Mouse (Mus musculus): ENCODE measurements around the gene Id2. TPM values are rescaled to one million over a fixed set of nuclear protein-coding genes. Genes with fewer than 3 reads are reported as not detected.

Id2 gene
- polyA plus RNA-seq (2012; rRNA removed), result 188 and 189 TPM in 2 replicates

GRCm38 (mm10) chr12:25097052-25097209 lies at the start of gene Id2:
Gene Id2 (minus strand): TSS chr12:25097140.
- DNase-seq (ENCODE audit: extremely low spot score in 1 of 2, low spot score in 1 of 2), result no peak

- DNase-seq (ENCODE audit: extremely low spot score in 1 of 2, low spot score in 1 of 2), result no peak
These were observed 48.4 kb upstream of the Id2 start for GRCm38 (mm10) chr12:25145344-25145698.

GRCm38 (mm10) chr12:25144591-25145343 lies 47.8 kb upstream of the Id2 start:
- no peak for DNase-seq (ENCODE audit: extremely low spot score in 1 of 2, low spot score in 1 of 2)

- DNase-seq (ENCODE audit: extremely low spot score in 1 of 2, low spot score in 1 of 2), result no peak
These were observed 46.6 kb upstream of the Id2 start for GRCm38 (mm10) chr12:25143492-25143891.

GRCm38 (mm10) chr12:25142251-25142650 lies 45.3 kb upstream of the Id2 start:
- no peak for DNase-seq (ENCODE audit: extremely low spot score in 1 of 2, low spot score in 1 of 2)

GRCm38 (mm10) chr12:25141311-25141710 lies 44.4 kb upstream of the Id2 start:
- DNase-seq (ENCODE audit: extremely low spot score in 1 of 2, low spot score in 1 of 2), result no peak

- no peak for DNase-seq (ENCODE audit: extremely low spot score in 1 of 2, low spot score in 1 of 2)
These were observed 43.2 kb upstream of the Id2 start for GRCm38 (mm10) chr12:25140115-25140514.

- DNase-seq (ENCODE audit: extremely low spot score in 1 of 2, low spot score in 1 of 2), result no peak
These were observed 41.7 kb upstream of the Id2 start for GRCm38 (mm10) chr12:25138616-25139015.

- DNase-seq (ENCODE audit: extremely low spot score in 1 of 2, low spot score in 1 of 2), result no peak
These were observed 35.1 kb upstream of the Id2 start for GRCm38 (mm10) chr12:25132046-25132445.

GRCm38 (mm10) chr12:25127629-25128028 lies 30.7 kb upstream of the Id2 start:
- DNase-seq (ENCODE audit: extremely low spot score in 1 of 2, low spot score in 1 of 2), result no peak

GRCm38 (mm10) chr12:25126228-25126627 lies 29.3 kb upstream of the Id2 start:
- DNase-seq (ENCODE audit: extremely low spot score in 1 of 2, low spot score in 1 of 2), result no peak

- DNase-seq (ENCODE audit: extremely low spot score in 1 of 2, low spot score in 1 of 2), result no peak
These were observed 28.4 kb upstream of the Id2 start for GRCm38 (mm10) chr12:25125239-25125776.

GRCm38 (mm10) chr12:25124431-25125238 lies 27.7 kb upstream of the Id2 start:
- DNase-seq (ENCODE audit: extremely low spot score in 1 of 2, low spot score in 1 of 2), result no peak

GRCm38 (mm10) chr12:25120753-25121152 lies 23.8 kb upstream of the Id2 start:
- DNase-seq (ENCODE audit: extremely low spot score in 1 of 2, low spot score in 1 of 2), result no peak

- no peak for DNase-seq (ENCODE audit: extremely low spot score in 1 of 2, low spot score in 1 of 2)
These were observed 22.3 kb upstream of the Id2 start for GRCm38 (mm10) chr12:25119278-25119677.

- DNase-seq (ENCODE audit: extremely low spot score in 1 of 2, low spot score in 1 of 2), result no peak
These were observed 21.0 kb upstream of the Id2 start for GRCm38 (mm10) chr12:25117856-25118511.

GRCm38 (mm10) chr12:25116126-25116525 lies 19.2 kb upstream of the Id2 start:
- no peak for DNase-seq (ENCODE audit: extremely low spot score in 1 of 2, low spot score in 1 of 2)

GRCm38 (mm10) chr12:25114426-25114825 lies 17.5 kb upstream of the Id2 start:
- no peak for DNase-seq (ENCODE audit: extremely low spot score in 1 of 2, low spot score in 1 of 2)

GRCm38 (mm10) chr12:25113357-25113756 lies 16.4 kb upstream of the Id2 start:
- DNase-seq (ENCODE audit: extremely low spot score in 1 of 2, low spot score in 1 of 2), result no peak

GRCm38 (mm10) chr12:25112806-25113205 lies 15.9 kb upstream of the Id2 start:
- DNase-seq (ENCODE audit: extremely low spot score in 1 of 2, low spot score in 1 of 2), result no peak

GRCm38 (mm10) chr12:25110682-25111078 lies 13.7 kb upstream of the Id2 start:
- no peak for DNase-seq (ENCODE audit: extremely low spot score in 1 of 2, low spot score in 1 of 2)

Data from frontal cortex, adult 2 months (tissue).